Mouse (Mus musculus): ENCODE measurements at regions not wholly inside any gene's neighbourhood (a gene's known extent, or its start where the extent isn't known, plus 50 kb on each side); places are given as distances from the start of the nearest gene placed in this dataset.

DNA sequence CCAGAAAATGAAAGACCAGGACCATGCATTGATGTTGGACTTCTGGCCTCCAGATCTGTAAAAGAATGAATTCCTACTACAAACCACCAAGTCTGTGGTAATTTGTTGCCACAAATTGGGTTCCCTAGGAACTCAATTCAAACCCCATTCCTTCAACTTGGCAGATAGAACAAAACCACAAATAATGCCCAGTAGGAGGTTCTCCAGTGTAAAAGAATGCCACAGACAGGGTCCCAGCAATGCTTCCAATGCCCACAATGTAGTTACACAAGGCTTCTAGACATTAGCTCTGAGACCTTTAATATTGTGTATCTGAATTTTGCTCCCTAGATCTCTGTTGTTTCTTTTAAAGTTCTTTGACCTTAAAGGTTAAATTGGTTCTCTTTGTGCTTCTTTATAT lies 278.2 kb upstream of the Pitx2 start:
- H3K4me2 ChIP-seq (replicated peaks; ENCODE audit: low read depth, low read length) = no peak overlapping the region
- H3K36me3 ChIP-seq (ENCODE audit: insufficient read depth, low read length) = no peaks in the 10 kb centered on the region
- H3K9ac ChIP-seq (replicated peaks; ENCODE audit: low read depth) = no peak overlapping the region
- no peak overlapping the region for H3K27ac ChIP-seq (ENCODE audit: low read length)
- no peak overlapping the region for H3K4me3 ChIP-seq (ENCODE audit: low read depth, low read length)
- TF ChIP-seq CTCF (IDR thresholded peaks at IDR 0.05) (no peak), EP300 (IDR thresholded peaks at IDR 0.05) (no peak)
- H3K9me3 ChIP-seq (ENCODE audit: low read length) = no peaks in the 10 kb centered on the region
- ATAC-seq (no peak), DNase-seq (ENCODE audit: low spot score) (no peak)
- no peaks in the 10 kb centered on the region for H3K27me3 ChIP-seq (replicated peaks; ENCODE audit: insufficient read depth, low read length)
- H3K4me1 ChIP-seq (ENCODE audit: insufficient read depth, low read depth, low read length) = no peaks in the 10 kb centered on the region

DNA sequence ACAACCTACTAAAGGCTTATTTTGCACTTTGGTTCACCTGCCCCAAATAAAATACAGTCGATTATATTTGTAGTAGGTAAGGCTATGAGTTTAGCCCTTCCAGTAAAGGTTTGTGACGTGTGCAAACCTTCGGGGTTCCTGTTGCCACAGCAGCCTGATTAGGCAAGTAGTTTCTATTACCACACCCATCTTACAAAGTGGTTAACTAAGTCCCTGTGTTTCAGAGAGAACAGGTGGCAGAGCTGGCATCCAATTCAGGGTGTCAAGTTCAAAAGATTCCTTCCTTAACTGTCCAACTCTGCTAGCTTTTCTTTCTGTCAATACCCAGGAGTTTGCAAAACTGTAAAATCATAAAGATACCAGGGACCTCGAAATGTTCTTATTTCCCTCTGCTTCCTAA lies 277.5 kb upstream of the Pitx2 start:
- TF ChIP-seq EP300 (IDR thresholded peaks at IDR 0.05) (no peak), CTCF (IDR thresholded peaks at IDR 0.05) (no peak)
- Histone ChIP-seq H3K4me3 (ENCODE audit: low read depth, low read length) (no peak overlapping the region), H3K9me3 (ENCODE audit: low read length) (no peaks in the 10 kb centered on the region), H3K27ac (ENCODE audit: low read length) (no peak overlapping the region), H3K4me1 (ENCODE audit: insufficient read depth, low read depth, low read length) (no peaks in the 10 kb centered on the region), H3K4me2 (replicated peaks; ENCODE audit: low read depth, low read length) (no peak overlapping the region), H3K36me3 (ENCODE audit: insufficient read depth, low read length) (no peaks in the 10 kb centered on the region), H3K9ac (replicated peaks; ENCODE audit: low read depth) (no peak overlapping the region), H3K27me3 (replicated peaks; ENCODE audit: insufficient read depth, low read length) (no peaks in the 10 kb centered on the region)
- no peak for DNase-seq (ENCODE audit: low spot score)
- ATAC-seq = no peak
- 73% methylated on average over 4 of the region's 4 CpGs for WGBS

GRCm38 (mm10) chr3:128938536-128938935 lies 261.1 kb upstream of the Pitx2 start:
- DNase-seq (ENCODE audit: low spot score) (no peak), ATAC-seq (no peak)
- no peak overlapping the region for H3K27ac ChIP-seq (ENCODE audit: low read length)
- H3K9ac ChIP-seq (replicated peaks; ENCODE audit: low read depth) = no peak overlapping the region
- WGBS = 77% methylated on average over 5 of the region's 5 CpGs
- TF ChIP-seq EP300 (IDR thresholded peaks at IDR 0.05) (no peak), CTCF (IDR thresholded peaks at IDR 0.05) (no peak)
- no peaks in the 10 kb centered on the region for H3K27me3 ChIP-seq (replicated peaks; ENCODE audit: insufficient read depth, low read length)
- no peaks in the 10 kb centered on the region for H3K9me3 ChIP-seq (ENCODE audit: low read length)
- H3K4me3 ChIP-seq (ENCODE audit: low read depth, low read length) = no peak overlapping the region
- no peaks in the 10 kb centered on the region for H3K36me3 ChIP-seq (ENCODE audit: insufficient read depth, low read length)
- H3K4me2 ChIP-seq (replicated peaks; ENCODE audit: low read depth, low read length) = no peak overlapping the region
- no peaks in the 10 kb centered on the region for H3K4me1 ChIP-seq (ENCODE audit: insufficient read depth, low read depth, low read length)

DNA sequence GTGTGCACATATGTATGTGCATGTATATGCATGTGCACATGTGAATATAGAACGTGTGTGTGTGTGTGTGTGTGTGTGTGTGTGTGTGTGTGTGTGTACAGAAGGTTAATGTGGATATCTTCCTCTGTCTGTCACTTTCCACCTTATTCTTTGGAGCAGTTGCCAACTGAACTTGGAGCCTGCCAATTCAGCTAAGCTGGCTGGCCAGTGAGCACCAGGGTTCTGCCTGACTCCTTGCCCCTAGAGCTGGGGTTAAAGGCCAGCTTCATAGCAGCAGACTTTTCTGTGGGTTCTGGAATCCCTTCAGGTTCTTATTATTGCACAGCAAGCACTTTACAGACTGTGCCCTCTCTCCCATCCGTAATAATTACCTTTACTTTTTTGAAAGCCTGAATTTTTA lies 258.5 kb upstream of the Pitx2 start:
- no peak overlapping the region for H3K9ac ChIP-seq (replicated peaks; ENCODE audit: low read depth)
- TF ChIP-seq EP300 (IDR thresholded peaks at IDR 0.05) = no peak
- TF ChIP-seq CTCF (IDR thresholded peaks at IDR 0.05) = no peak

GRCm38 (mm10) chr3:128944631-128945030 lies 255.0 kb upstream of the Pitx2 start:
- no peak overlapping the region for H3K4me2 ChIP-seq (replicated peaks; ENCODE audit: low read depth, low read length)
- no peak overlapping the region for H3K4me3 ChIP-seq (ENCODE audit: low read depth, low read length)
- H3K4me1 ChIP-seq (ENCODE audit: insufficient read depth, low read depth, low read length) = no peaks in the 10 kb centered on the region
- TF ChIP-seq EP300 (IDR thresholded peaks at IDR 0.05) (no peak), CTCF (IDR thresholded peaks at IDR 0.05) (no peak)
- 18% methylated on average over 6 of the region's 6 CpGs for WGBS
- no peaks in the 10 kb centered on the region for H3K36me3 ChIP-seq (ENCODE audit: insufficient read depth, low read length)
- ATAC-seq (no peak), DNase-seq (ENCODE audit: low spot score) (no peak)
- no peaks in the 10 kb centered on the region for H3K9me3 ChIP-seq (ENCODE audit: low read length)
- H3K27ac ChIP-seq (ENCODE audit: low read length) = no peak overlapping the region
- H3K27me3 ChIP-seq (replicated peaks; ENCODE audit: insufficient read depth, low read length) = no peaks in the 10 kb centered on the region
- H3K9ac ChIP-seq (replicated peaks; ENCODE audit: low read depth) = no peak overlapping the region

More for the DNA sequence above, 258.5 kb upstream of the Pitx2 start:
- 58% methylated on average over 2 of the region's 2 CpGs for WGBS
- no peak for ATAC-seq
- Histone ChIP-seq H3K27ac (ENCODE audit: low read length) (no peak overlapping the region), H3K9me3 (ENCODE audit: low read length) (no peaks in the 10 kb centered on the region), H3K27me3 (replicated peaks; ENCODE audit: insufficient read depth, low read length) (no peaks in the 10 kb centered on the region), H3K4me2 (replicated peaks; ENCODE audit: low read depth, low read length) (no peak overlapping the region), H3K4me1 (ENCODE audit: insufficient read depth, low read depth, low read length) (no peaks in the 10 kb centered on the region), H3K4me3 (ENCODE audit: low read depth, low read length) (no peak overlapping the region), H3K36me3 (ENCODE audit: insufficient read depth, low read length) (no peaks in the 10 kb centered on the region)
- DNase-seq (ENCODE audit: low spot score) = no peak

DNA sequence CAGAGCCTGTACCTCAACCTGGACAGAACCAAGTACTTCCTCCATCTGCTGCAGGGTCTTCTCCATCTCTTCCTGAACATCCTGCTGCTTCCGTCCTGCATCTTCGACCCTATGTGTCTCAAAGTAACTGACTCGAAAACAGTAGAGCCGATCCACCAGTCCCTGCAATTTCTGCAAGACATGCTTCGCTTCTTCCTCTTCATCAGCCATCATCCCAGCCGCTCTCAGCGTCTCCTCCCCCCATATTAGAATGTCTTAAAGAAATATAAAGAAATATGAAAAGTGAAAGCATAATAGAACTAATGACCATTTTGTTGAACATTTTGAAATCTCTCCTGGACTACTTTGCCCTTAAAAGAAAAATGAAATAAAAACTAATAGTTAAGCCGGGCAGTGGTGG lies 244.8 kb upstream of the Pitx2 start:
- no peak overlapping the region for H3K27ac ChIP-seq (ENCODE audit: low read length)
- no peaks in the 10 kb centered on the region for H3K27me3 ChIP-seq (replicated peaks; ENCODE audit: insufficient read depth, low read length)
- no peaks in the 10 kb centered on the region for H3K36me3 ChIP-seq (ENCODE audit: insufficient read depth, low read length)
- H3K4me1 ChIP-seq (ENCODE audit: insufficient read depth, low read depth, low read length) = no peaks in the 10 kb centered on the region
- no peaks in the 10 kb centered on the region for H3K9me3 ChIP-seq (ENCODE audit: low read length)
- ATAC-seq (no peak), DNase-seq (ENCODE audit: low spot score) (no peak)
- H3K4me2 ChIP-seq (replicated peaks; ENCODE audit: low read depth, low read length) = no peak overlapping the region
- H3K4me3 ChIP-seq (ENCODE audit: low read depth, low read length) = no peak overlapping the region
- H3K9ac ChIP-seq (replicated peaks; ENCODE audit: low read depth) = no peak overlapping the region
- TF ChIP-seq EP300 (IDR thresholded peaks at IDR 0.05) (no peak), CTCF (IDR thresholded peaks at IDR 0.05) (no peak)
- WGBS = 89% methylated on average over 8 of the region's 8 CpGs

DNA sequence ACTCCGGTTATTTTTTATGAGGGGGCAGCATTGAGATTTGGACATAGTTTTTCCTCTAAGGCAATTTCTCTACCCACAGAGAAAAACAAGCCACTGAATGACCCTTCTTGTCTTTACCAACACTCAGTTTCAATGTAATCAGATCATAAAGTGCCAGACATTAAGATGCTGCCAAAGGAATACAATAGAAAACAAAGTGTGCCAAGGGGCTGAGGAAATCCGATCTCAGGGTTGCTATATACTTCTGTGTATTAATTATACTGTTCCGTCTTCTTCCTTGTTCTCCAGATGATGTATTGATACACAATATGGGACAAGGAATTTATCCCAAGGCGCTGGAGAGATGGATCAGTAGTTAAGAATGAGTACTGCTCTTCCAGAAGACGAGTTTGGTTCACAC lies 222.9 kb upstream of the Pitx2 start:
- no peak overlapping the region for H3K27ac ChIP-seq (ENCODE audit: low read length)
- ATAC-seq (no peak), DNase-seq (ENCODE audit: low spot score) (no peak)
- no peaks in the 10 kb centered on the region for H3K27me3 ChIP-seq (replicated peaks; ENCODE audit: insufficient read depth, low read length)
- H3K9me3 ChIP-seq (ENCODE audit: low read length) = no peaks in the 10 kb centered on the region
- H3K4me2 ChIP-seq (replicated peaks; ENCODE audit: low read depth, low read length) = no peak overlapping the region
- no peak for TF ChIP-seq EP300 (IDR thresholded peaks at IDR 0.05)
- TF ChIP-seq CTCF (IDR thresholded peaks at IDR 0.05) = no peak
- WGBS = 66% methylated on average over 5 of the region's 5 CpGs
- no peaks in the 10 kb centered on the region for H3K36me3 ChIP-seq (ENCODE audit: insufficient read depth, low read length)
- no peak overlapping the region for H3K4me3 ChIP-seq (ENCODE audit: low read depth, low read length)
- no peak overlapping the region for H3K9ac ChIP-seq (replicated peaks; ENCODE audit: low read depth)
- no peaks in the 10 kb centered on the region for H3K4me1 ChIP-seq (ENCODE audit: insufficient read depth, low read depth, low read length)

Measured in lung, postnatal 0 days (tissue).